Mouse (Mus musculus): ENCODE data around the gene Fgfr2.

- TF ChIP-seq MYOG (IDR thresholded peaks at IDR 0.05; ENCODE audit: control insufficient read depth in 1 of 3, insufficient read depth in 1 of 3, insufficient read length in 2 of 3, low read depth in 2 of 3) = peak in 1 of 3 experiments; percentile 39
- TF ChIP-seq POLR2A (IDR thresholded peaks at IDR 0.05; ENCODE audit: insufficient read length, low read depth) = no peak
- no peak for TF ChIP-seq TCF12 (IDR thresholded peaks at IDR 0.05; ENCODE audit: insufficient read depth, poor library complexity, severe bottlenecking)
- peak in 2 of 3 experiments; percentile 16 to 68 for TF ChIP-seq MYOD1 (IDR thresholded peaks at IDR 0.05; ENCODE audit: control insufficient read depth in 1 of 3, insufficient read length in 2 of 3, low read depth in 2 of 3)
- TF ChIP-seq POLR2AphosphoS2 (IDR thresholded peaks at IDR 0.05; ENCODE audit: insufficient read length, low read depth) = no peak
- TF ChIP-seq TCF3 (IDR thresholded peaks at IDR 0.05; ENCODE audit: insufficient read length, low read depth) = no peak
- no peak for TF ChIP-seq E2F4 (IDR thresholded peaks at IDR 0.05; ENCODE audit: insufficient read depth)
- no peak for TF ChIP-seq USF1 (IDR thresholded peaks at IDR 0.05; ENCODE audit: low read depth)
- TF ChIP-seq CEBPB (IDR thresholded peaks at IDR 0.05; ENCODE audit: insufficient read depth, poor library complexity, severe bottlenecking) = no peak
- no peak for TF ChIP-seq MAX (IDR thresholded peaks at IDR 0.05; ENCODE audit: low read depth)
Observed at GRCm38 (mm10) chr7:130662869-130663268, 2460.3 kb downstream of the Fgfr2 start.
